Mouse (Mus musculus): ENCODE measurements around the gene Btbd35f4. TPM values are rescaled to one million over a fixed set of nuclear protein-coding genes. Genes with fewer than 3 reads are reported as not detected.
"Not testable (repeated sequence)": the region's sequence is repeated elsewhere in the genome, so short reads cannot be mapped to it uniquely, and the experiment has no call there.

The Btbd35f4 gene
- not detected in 2 replicates for polyA plus RNA-seq (2015; fragmentation: Nextera tagmentation; extraction: Ambion mirVana)

- not testable (repeated sequence) for ATAC-seq (ENCODE audit: insufficient number of reproducible peaks, low FRiP score, low TSS enrichment, low read depth); H3K27ac ChIP-seq (replicated peaks); H3K36me3 ChIP-seq; H3K4me3 ChIP-seq (replicated peaks); H3K4me2 ChIP-seq (replicated peaks); H3K4me1 ChIP-seq; H3K9ac ChIP-seq; H3K27me3 ChIP-seq; H3K9me3 ChIP-seq (replicated peaks)
- WGBS: no CpG with 5 or more reads among the region's 4 CpGs
Measured at GRCm38 (mm10) chrX:4800196-4800595, at the start of gene Btbd35f4. Gene Btbd35f4 (plus strand): TSS chrX:4800496.

GRCm38 (mm10) chrX:4840016-4840415 lies 39.7 kb downstream of the Btbd35f4 start:
- no CpG with 5 or more reads among the region's 1 CpGs for WGBS
- not testable (repeated sequence) for H3K9ac ChIP-seq; H3K36me3 ChIP-seq; H3K27me3 ChIP-seq; H3K9me3 ChIP-seq (replicated peaks); H3K27ac ChIP-seq (replicated peaks); H3K4me2 ChIP-seq (replicated peaks); H3K4me3 ChIP-seq (replicated peaks); ATAC-seq (ENCODE audit: insufficient number of reproducible peaks, low FRiP score, low TSS enrichment, low read depth); H3K4me1 ChIP-seq

Other genes with a start within 250 kb of the Btbd35f4 start
- gene Btbd35f27, start 151.6 kb downstream of the Btbd35f4 start, polyA plus RNA-seq (2015; fragmentation: Nextera tagmentation; extraction: Ambion mirVana): not detected in 2 replicates

Data from embryonic facial prominence, embryonic 15.5 days (tissue).